Mouse (Mus musculus) heart, postnatal 4 days (tissue): ENCODE results near the gene Cnih4. TPM values are rescaled to one million over a fixed set of nuclear protein-coding genes. Genes with fewer than 3 reads are reported as not detected.

Source experiments
- DNase-seq: peaks from one replicate; pipeline ENCODE4 v3.0.0; 2021
- total RNA-seq, 2 experiments: library from RNA; stranded (reverse); gene quantifications; 2 replicates each; pipeline ENCODE4 v1.2.3; 2021

Gene Cnih4
- 10 to 100 TPM; 52.8 to 58.1 TPM for total RNA-seq

DNA sequence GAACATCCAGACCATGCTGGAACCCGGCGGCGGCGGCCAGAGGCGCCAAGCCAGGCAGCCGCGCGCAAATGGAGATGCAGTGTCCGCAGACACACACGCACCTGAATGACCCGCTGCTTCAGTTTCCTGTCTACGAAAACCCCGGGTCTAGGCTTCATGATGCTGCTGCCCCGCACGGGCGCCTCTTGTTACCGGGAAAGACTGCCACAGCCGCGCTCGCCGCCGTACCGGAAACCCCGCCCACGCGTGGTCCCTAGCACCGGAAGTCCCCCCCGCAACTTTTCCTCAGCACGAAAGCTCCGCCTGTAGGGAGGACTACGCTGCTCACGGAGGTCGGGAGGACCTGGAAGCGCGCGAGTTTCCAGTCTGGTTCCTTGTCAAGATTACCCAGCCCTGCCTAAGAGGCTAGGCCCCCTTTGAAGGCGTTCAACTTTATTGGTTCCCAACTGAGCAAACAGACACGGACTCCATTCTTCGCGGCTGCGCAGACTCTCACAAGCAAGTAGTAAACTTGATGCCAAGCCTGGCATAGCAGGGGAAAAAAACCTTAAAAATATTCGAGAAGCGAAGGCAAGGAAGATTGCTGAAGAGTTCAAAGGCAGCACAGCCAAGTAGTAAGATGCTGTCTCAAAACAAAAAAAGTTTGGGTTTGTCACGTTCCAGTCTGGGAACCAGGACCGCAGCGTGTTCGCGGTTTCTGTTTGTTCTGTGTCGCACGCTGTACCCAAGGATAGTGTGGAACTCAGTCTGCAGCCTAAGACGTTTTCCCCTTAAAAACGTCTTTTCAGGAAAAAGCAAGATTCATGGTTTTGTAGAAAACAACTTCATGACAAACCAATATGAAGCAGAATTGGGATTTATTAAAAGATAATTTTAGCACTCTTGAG is at the start of gene Cnih4, which contains the start of gene Nvl:
TSS of gene Cnih4 (plus strand) at position 744 of the 887 bp plus-strand sequence.
TSS of gene Nvl (minus strand) at position 255 of the 887 bp plus-strand sequence.
- peak; percentile 96 for DNase-seq

DNA sequence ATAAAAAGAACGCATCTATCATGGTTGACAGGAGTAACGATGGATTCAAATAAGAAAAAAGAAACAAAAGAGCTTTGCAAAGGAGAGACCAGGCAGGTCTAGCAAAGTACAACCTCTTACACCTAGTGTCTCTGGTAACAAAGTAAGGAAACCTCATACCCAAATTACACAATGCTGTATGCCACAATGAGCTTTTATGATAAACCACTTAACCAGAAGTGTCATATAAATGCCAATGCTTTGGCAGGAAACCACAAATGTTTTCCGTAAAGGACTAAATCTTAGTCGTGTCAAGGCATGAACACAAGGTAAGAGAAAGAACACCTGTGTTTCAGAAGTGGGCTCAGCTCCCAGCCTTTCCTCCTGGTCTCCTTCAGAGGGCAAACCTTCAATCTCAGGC is 27.4 kb upstream of the Cnih4 start:
- DNase-seq, result no peak

DNA sequence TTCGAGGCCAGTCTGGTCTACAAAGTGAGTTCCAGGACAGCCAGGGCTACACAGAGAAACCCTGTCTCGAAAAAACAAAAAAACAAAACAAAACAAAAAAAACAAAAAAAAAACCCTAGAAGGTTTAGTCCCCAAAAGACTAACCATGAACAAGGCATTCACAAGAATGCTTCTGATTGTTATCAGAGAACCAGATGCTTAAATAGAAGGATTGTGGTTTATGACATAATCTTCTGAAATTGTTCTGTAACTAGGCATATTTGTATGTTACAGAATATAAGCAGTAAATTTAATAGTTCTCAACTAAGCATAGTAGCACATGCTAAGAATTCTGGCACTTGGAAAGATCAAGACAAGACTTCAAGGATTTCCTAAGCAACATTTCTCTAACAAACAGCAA is 20.3 kb upstream of the Cnih4 start:
- no peak for DNase-seq

DNA sequence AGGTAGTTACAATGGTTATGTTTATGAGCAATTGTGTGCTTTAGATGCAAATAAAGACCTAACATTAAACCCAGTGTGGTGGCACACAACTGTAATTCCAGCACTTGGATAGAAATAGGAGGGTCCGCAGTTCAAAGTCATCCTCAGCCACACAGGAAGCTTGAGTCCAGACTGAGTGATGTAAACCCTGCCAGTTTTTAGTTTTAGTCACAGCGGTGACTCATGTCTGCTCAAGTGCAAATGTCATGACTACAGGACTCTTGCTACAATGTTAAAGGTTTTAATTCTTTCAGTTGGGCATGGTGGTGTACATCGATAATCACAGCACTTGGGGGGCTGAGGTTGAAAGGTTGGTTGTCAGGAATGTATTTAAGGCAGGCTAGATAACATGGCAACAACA is 18.6 kb upstream of the Cnih4 start:
- DNase-seq, result no peak

DNA sequence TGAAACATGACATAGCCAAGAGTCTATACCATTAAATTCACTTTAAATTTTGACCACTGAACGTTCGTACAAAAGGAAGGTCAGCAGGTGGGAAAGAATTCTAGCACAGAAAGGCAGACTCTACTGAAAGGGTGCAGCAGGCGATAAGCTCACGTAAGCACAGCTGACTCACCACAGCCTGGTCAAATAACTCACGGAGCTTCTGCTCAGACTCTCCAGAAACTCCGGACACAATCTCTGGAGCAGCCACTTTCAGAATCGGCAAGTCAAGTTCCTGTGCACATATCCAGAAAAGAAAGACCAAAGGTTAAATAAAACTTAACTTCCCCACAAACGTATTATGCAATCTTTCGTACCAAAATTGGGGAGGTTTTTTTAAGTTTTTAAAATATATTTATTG is 17.7 kb upstream of the Cnih4 start:
- DNase-seq, result no peak

DNA sequence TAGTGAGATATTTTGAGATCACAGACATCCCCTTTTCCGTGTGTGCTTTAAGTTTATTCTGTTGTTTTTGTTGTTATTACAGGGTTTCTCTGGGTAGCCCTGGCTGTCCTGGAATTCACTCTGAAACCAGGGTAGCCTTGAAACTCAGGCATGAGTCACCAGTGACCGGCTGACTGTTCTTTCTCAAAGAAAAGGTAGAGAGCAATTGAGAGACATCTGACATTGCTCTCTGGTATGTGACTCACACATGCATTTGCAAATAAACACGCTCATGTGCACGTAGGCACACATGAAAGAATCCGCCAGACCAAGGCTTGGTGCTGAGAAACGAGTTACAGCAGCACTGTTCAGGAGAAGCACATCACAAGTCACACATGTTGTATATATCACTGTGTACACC is 12.6 kb upstream of the Cnih4 start:
- no peak for DNase-seq

DNA sequence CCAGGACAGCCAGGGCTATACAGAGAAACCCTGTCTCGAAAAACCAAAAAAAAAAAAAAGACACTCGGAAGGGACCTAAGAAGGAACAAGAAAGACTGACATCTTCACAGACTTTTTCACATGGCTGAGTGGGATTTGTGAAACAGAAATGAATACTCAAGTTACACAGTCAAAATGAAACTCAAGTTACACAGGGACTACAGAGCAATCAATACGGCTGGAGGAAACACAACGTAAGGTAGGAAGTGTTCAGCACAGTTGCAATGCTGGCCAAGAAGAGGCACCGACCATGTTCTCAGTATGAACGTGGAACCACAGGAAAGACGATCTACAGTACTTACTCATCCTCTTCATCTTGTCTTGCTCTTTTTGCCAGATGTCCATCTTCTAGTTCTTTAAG is 5.8 kb upstream of the Cnih4 start:
- no peak for DNase-seq

DNA sequence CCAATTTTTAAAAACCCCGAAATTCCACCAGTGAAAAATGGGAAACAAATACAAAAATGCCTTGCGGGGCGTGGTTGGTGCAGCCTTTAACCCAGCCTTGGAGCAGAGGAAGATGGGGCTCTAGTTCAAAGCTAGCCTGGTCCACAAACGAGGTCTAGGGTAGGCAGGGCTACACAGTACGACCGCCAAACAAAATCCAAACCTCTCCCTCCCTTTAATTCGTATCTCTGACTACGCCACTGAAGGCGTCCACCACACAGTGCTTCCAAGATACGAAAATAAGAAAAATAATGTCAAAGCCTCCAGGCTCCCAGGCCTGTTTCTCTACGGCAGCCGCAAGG is 914 bp upstream of the Cnih4 start:
- DNase-seq, result no peak

DNA sequence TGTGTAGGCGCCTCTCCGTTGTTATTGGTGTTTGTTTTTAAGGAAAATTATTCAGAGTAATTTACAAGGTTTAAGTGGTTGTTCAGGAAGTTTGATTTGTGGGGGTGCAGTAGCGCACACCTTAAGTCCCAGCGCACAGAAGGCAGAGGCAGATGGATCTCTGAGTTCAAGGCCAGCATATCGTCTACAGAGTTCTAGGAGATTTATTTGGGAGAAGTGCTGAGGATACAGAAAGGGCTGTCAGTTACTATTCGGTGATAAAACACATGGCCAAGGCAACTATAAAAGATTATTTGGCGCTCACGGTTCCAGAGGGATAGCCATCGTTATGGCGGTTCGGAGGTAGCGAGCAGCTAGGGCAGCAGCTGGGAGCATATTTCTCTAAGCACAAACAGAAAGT is 473 bp downstream of the Cnih4 start:
- no peak for DNase-seq

DNA sequence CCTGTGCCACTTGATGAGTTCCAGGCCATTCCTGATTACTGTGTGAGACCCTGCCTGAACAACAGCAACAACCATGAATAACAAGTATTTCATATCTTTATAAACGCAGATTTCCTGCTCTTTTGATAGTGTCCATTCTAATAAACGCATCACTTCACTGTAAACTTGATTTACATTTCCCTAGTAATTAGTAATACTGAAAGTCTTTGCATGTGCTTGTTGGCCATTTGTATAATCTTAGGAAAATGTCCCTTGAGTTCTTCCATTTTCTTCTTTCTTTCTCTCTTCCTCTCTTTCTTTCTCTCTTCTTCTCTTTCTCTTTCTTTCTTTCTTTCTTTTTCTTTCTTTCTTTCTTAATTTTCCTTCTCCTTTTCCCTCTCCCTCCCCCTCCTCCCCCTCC is 1.7 kb downstream of the Cnih4 start:
- no peak for DNase-seq

DNA sequence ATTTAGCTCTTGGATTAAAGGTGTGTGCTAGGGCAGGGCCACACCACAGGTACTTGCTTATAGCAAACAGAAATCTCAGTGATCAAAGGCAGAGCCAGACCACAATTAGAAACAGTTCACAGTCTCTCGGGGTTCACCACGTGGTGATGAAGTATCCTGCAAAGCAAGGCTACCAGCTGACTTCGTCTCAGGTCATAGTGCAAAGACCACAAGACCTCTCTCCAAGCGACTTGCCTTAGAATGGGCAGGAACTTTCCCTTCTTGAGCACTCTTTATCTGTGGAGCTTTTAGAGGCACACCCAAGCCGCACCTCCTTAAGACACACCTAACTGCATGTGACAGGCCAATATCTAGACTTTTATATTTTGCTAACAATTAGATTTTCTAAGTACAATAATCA is 4.0 kb downstream of the Cnih4 start:
- DNase-seq, result no peak

DNA sequence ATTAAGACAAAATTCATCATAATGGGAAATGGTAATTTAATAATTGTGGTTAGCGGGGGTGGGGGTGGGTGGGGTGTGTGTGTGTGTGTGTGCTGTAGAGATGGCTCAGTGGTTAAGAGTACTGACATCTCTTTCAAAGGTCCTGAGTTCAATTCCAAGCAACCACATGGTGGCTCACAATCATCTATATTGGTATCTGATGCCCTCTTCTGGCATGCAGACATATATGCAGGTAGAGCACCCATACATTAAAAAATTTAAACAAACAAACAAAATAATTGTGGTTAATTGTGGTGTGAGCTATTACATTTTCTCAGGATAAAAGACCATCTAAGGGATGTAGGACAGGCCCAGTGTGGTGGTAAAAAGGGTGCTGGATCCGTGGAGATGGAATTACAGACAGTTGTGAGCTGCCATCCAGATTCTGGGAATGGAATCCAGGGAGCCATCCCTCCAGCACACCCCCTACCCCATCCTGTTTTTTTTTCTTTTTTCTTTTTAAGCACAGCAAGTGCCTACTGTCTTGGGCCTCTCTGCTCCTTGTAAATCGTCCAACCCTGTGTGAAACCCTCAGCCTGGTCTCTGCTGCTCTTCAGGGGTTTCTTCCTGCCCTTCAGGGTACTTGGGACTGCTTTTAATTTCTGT is 5.0 kb downstream of the Cnih4 start:
- DNase-seq, result no peak

DNA sequence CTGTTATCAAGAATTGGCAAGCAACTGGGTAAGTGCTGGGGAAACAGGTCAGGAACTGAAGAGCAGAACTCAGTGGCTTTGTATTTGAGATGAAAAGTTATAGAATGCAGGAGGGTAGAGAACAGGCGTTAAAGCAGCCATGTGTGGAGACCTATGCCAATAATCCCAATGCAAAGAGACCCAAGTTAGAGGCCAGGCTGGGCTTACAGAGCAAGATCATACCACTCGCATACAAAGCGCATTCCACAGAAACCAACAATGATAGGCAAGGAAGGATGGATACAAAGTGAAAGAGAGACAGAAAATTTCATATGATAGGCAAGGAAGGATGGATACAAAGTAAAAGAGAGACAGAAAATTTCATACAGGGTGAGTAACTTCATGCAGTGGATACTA is 5.9 kb downstream of the Cnih4 start:
- no peak for DNase-seq

DNA sequence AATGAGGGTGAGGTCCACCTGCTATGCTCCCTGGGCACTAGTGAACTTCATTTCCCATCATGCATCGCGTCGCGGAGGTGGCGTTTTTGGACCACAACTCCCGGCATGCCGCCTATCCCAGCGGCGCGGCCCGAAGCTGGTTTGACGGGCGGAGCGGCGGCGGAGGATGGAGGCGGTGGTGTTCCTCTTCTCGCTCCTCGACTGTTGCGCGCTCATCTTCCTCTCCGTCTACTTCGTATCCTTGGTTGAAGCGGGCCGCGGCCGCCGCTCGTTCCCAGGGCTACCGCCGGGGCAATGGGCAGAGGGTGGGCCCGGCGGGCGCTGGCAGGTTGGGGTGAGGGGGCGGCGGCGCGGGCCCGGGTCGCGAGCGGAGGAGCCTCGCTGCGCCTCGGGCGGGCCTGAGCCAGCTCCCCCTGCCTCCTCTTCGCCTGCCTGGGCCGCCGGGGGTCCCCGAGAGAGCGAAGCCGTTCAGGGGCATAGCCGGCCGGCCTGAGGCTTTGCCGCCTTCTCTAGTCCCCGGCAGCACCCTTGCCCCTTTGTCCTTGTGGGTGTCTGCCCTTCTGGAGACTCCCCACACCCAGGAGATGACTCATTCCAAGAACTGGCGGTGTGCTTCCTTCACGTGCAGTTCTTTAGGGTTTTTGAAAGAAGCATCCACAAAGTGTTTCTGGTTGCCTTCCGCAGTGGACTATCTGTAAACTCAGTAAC is 6.5 kb downstream of the Cnih4 start:
- peak; percentile 93 for DNase-seq

DNA sequence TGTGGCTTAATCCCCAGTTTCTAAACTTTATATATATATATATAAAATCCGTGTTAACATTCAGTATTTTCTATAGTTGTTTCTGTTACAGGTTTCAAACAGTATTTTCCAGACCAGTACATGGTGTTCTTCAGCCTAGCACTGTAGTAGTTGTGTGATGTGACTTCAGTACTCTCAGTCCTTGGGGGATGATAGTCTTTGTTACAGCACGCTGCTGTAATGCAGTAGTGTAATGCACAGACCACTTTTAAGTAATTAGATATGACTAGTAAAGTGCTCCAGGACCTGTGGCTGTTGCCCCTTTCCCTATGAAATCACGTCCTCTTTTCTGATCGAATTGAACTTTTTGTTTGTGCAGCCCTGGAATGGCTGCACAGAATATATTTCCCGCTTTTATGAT is 7.0 kb downstream of the Cnih4 start:
- DNase-seq, result no peak

DNA sequence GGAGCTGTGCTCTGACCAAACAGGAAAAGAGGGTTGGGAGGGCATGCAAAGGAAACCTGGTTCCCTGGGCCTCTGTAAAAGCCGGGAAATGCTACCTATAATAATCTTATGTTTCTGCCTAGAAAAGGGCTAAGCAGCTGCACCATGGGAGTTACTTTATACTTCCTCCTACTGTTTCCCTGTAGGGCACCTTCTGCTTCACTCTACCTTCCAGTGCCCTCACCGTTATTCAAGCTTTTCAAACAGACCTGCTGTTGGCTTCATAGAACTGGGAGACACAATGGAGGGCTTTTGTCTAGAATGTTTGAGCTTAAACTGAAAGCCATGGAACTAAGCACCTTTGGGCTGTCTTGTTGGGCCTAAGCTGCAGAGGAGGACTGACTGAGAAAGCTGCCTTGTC is 23.3 kb downstream of the Cnih4 start:
- DNase-seq, result no peak

DNA sequence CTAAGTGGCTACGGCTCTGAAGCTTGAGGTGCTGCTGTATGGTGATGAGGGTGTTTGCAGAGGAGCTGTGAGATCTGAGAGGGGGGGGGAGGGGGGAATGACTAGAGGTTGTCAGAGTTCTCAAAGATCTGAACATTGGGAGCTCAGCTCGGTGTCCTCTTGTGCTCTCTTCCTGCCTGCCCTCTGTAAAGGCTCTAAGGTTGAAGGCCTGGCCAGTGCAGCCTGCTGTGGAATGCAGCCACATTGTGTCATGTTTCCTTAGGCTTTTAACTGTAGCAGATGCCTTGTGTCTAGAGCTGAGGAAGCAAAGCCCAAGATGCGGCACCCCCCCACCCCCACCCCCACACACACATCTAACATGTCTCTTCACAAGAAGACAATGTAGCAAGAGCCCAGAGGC is 23.9 kb downstream of the Cnih4 start:
- no peak for DNase-seq

DNA sequence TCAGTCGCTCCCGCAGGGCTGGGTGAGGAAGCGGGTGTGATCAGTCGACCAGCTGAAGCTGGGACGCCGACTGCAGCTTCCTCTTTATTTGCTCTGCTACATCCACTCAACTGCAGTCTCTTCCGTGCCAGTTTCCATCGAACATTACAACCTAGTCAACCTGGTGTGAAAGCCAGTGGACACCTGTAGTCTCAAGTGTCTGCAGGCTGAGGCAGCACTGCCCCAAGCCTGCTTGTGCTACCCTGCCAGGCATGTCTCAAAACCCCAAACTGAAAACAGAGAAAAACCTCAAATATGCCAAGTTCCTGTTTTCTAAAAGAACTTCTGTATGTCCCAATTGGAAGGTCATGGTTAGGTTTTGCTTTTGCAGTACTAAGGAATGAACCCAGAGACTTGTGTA is 25.7 kb downstream of the Cnih4 start:
- no peak for DNase-seq

DNA sequence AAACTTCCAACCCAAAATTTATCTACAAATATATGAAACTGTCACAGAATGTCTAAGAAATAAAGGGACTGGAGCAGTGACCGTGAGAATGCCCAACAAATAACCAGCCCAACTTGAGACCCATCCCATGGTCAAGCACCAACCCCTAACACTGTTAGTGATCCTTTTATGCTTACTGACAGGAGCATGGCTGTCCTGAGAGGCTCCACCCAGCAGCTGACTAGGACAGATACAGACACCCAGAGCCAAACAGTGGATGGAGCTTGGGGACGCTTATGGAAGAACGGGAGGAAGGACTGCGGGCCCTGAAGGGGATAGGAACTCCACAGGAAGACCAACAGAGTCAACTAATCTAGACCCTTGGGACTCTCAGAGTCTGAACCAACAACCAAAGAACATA is 44.4 kb downstream of the Cnih4 start:
- DNase-seq, result no peak

DNA sequence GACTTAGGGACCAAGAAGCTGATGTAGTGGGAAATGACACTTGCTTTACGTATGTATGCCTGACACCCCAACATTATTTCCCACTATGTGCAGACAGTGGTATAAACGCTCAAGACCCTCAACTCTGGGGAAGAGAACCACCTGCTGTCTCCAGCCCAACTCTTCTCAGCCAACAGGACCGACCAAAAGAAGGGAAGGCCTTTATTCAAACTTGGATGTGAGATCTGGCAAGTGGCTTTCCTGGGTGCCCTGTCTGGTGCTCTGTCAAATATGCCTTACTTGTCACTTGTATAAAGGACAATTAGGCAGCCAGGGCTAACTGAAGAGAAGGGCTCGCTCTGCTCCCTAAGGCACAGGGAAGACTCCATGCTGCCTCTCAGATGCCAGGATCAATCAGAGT is 55.0 kb downstream of the Cnih4 start:
- DNase-seq, result no peak

DNA sequence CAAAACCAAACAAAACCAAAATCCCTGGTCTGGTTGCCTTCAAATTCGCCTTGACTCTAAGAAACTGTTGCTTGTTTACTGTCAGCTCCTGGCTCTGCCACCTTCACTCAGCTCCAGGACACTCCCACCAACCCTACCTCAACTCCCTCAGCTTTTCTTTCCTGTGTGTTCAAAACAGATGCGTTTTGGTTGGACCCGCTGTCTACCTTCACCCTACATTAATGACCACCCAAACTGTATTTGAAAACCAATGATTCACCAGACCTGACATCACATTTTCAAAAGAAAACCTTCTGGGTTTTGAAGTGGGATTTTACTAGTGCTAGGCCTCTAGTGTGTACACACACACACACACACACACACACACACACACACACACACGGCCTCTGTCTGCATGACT is 65.7 kb downstream of the Cnih4 start:
- DNase-seq, result no peak

DNA sequence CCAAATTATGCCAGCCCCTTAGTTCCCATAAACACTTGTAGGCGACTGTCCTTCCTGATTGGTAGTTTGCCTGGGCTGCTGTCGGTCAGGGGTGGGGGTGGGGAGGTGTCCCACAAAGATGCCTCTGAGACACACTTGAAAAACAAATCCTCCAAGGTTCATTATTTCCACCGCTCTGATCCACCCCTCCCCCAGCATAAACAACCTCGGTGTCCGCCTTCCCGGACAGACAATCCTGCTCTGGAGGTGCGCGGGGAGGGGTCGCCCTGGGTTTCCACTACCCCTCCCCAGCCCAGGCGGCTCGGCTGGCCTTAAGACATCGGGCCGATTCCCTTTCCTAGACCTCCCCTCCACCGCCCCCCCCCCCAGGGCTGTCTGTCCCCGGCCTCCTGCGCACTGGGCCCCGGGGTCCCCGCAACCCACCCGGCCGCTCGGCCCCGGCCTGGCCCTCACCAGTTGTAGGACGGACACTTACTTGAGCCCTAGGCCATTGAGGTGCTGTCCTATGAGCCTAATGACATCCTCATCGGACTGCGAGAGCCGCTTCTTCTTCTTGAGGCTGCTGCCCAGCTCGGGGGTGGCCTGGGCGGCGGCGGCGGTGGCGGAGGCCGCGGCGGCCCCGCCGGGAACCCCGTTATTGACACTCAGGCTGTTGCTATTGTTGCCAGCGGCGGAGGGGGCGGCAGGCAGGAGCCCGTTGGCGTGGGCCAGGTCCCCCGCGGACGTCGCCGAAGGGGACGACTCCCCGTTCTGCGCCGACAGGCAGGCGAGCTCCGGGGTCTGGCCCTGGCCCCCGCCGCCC is 66.3 kb downstream of the Cnih4 start:
- peak; percentile 52 for DNase-seq

DNA sequence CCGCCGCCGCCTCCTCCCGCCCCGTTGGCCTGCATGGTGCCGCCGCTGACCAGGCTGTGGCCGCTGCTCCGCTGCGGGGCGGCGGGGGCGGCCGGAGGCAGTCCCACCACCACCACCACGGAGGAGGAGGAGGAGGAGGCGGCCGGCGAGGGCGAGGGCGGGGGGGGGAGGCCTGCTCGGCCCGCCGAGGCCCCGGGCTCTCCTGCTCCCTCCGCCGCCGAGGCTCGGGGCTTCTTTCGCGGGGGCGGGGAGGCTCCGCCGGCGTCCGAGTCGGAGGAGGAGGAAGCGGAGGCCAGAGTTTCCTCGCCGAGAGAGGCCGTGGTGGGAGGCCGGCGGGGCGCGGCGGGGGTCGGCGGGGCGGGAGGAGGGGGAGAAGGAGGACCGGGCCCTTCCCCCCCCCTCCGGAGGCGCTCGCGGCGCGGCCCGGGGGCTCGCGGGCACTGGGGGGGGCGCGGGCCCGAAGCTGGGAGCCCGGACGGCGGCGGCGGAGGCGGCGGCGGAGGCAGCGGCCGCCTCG is 67.0 kb downstream of the Cnih4 start:
- peak; percentile 57 for DNase-seq
